Mouse (Mus musculus): ENCODE results near the gene Gfpt1.
A peak's percentile ranks its signal among the peaks of the same experiment; 100 is the strongest.
"Not testable (repeated sequence)": the region's sequence is repeated elsewhere in the genome, so short reads cannot be mapped to it uniquely, and the experiment has no call there.

The Gfpt1 gene

GRCm38 (mm10) chr6:87042337-87043130 lies at the start of gene Gfpt1:
Gfpt1 (plus strand) TSS chr6:87042846.
- DNase-seq (ENCODE audit: low spot score): peak; percentile 96

GRCm38 (mm10) chr6:86994254-86994653 lies 48.4 kb upstream of the Gfpt1 start:
- DNase-seq (ENCODE audit: low spot score): no peak

GRCm38 (mm10) chr6:86996629-86997307 lies 45.9 kb upstream of the Gfpt1 start:
- no peak for DNase-seq (ENCODE audit: low spot score)

DNA sequence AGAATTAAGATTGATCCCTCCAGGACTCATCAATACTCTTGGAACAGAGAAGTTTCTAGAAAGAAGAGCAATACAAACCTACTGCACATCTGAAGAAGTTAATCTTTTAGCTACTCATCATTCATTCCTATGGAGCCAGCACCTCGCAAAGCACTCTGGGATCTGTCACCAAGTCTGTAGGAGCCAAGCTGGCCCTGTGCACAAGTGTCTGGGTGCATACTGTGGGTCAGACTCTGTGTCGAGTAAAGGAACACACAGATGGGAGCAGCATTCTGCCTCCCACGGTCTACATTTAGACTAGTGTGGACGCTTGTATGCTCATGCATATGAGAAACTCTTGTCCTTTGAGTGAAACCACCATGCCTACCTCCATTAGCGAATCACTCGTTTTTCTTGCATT lies 45.3 kb upstream of the Gfpt1 start:
- DNase-seq (ENCODE audit: low spot score): no peak

GRCm38 (mm10) chr6:87001995-87002394 lies 40.7 kb upstream of the Gfpt1 start:
- no peak for DNase-seq (ENCODE audit: low spot score)

DNA sequence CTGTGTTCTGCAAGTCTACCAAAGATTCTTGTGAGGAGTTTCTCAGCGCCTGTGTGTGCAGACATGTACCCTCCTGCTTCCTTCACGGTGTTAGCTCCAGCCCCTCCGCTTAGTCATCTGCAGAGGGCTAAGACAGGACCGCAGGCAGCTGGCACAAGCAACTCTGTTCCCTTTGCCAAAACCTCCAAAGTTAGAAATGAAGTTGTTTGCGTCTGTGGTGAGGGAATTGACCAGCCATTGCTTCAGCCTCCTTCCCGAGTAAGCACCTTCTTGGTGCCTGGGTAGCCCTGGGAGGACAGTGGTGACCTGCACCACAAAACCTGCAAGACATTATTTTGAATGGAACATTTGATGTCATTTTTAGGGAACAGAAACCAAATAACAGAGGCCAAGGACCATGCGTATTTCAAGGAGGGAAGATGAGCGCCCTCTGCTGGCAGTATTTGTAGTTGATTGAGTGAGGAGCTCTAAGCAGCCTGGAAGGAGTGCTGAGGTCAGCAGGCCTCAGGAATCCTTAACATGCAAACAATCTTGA lies 40.1 kb upstream of the Gfpt1 start:
- peak; percentile 91 for DNase-seq (ENCODE audit: low spot score)

- no peak for DNase-seq (ENCODE audit: low spot score)
Observed at GRCm38 (mm10) chr6:87004099-87004498, 38.5 kb upstream of the Gfpt1 start.

DNA sequence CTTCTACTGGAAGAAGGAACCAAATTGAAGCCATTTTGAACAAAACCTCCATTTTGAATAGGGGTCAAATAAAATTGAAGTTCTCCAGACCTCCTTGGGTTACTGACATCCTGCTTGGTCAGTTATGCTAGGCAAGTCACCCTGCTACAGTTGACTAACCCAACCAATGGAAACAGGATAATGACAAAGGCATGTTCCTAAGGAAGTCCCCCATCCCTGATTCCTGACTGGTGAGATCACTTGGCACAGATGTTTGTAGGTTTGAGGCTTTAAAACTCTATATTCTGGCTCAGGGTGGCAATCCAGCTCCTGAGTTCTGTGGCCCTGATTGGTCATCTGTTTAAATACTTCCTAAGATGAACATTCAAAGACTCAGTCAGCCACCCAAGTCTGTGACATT lies 37.1 kb upstream of the Gfpt1 start:
- no peak for DNase-seq (ENCODE audit: low spot score)

- no peak for DNase-seq (ENCODE audit: low spot score)
Observed at GRCm38 (mm10) chr6:87008887-87009286, 33.8 kb upstream of the Gfpt1 start, which contains the start of gene Nfu1. Nfu1 (plus strand) TSS chr6:87009236.

GRCm38 (mm10) chr6:87009692-87010328 lies 32.8 kb upstream of the Gfpt1 start:
- peak; percentile 97 for DNase-seq (ENCODE audit: low spot score)

DNA sequence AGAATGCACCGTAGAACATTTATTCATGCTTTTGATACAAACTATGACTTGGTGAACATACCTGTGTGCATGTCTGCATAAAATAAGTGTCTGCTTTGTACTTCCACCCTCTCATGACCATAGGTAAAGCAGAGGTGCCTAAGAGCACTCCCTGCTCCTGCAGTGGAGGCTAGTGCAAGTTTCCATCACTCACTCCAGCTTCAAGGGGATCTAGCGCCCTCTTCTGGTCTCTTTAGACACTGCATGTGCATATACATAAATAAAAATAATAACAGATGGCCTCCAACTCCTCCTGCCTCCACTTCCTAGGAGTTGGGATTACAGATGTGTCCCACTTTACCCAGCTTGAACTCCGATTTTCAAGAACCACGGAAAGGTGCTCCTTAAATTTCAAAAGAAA lies 25.7 kb upstream of the Gfpt1 start:
- peak; percentile 49 for DNase-seq (ENCODE audit: low spot score)

- no peak for DNase-seq (ENCODE audit: low spot score)
Observed at GRCm38 (mm10) chr6:87018874-87019273, 23.8 kb upstream of the Gfpt1 start.

GRCm38 (mm10) chr6:87021791-87022190 lies 20.9 kb upstream of the Gfpt1 start:
- DNase-seq (ENCODE audit: low spot score): no peak

DNA sequence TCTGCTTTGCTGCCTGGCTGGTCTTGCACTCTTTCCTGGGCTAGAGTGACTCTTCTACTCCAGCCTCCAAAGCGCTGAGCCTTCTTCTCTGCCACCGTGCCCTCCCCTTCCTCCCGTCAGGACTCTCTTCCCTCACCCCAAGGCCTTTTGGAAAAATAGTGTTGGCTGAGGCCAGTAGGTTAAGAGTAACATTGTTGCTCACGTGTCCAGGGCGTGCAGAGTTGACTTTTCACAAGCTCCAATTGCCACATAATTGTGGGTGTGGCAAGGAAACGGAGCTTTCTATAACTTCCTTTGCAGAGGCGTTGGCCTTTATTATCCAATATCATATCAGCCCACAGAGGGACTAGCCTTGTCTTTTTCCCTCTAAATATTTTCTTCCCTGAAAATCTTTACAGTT lies 15.7 kb upstream of the Gfpt1 start:
- DNase-seq (ENCODE audit: low spot score): no peak

DNA sequence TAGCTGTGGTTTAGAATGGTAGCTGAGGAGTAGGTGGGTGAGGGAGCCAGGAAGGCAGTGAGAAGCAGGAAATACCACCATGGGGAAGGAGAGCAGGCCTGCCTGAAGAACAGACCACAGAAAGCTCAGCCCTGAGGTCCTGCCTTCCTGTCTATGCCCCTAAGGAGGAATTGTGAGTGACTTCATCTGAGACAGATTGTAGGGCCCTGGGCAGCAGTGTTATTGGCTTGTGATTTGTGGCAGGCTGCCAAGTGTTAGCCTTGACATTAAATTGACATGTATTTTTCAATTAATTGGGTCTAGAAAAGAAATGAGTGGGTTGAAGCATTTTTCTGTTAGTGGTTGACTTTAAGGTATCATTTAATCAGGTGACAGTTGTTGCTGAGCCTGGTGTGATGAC lies 13.8 kb upstream of the Gfpt1 start:
- no peak for DNase-seq (ENCODE audit: low spot score)

DNA sequence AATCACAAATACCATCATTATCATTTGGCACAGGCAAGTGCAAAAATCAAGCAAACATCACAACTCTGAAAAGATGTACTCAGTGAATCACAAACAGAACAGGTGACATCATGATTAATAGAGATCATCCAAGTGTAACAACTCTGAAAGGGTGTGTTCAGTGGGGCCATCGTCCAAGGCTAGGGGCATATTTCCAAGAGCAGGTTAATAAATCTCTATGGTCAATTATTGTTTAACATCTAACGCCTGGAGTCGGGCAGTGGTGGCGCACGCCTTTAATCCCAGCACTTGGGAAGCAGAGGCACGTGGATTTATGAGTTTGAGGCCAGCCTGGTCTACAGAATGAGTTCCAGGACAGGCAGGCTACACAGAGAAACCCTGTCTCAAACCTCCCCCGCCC lies 11.3 kb upstream of the Gfpt1 start:
- not testable (repeated sequence) for DNase-seq (ENCODE audit: low spot score)

DNA sequence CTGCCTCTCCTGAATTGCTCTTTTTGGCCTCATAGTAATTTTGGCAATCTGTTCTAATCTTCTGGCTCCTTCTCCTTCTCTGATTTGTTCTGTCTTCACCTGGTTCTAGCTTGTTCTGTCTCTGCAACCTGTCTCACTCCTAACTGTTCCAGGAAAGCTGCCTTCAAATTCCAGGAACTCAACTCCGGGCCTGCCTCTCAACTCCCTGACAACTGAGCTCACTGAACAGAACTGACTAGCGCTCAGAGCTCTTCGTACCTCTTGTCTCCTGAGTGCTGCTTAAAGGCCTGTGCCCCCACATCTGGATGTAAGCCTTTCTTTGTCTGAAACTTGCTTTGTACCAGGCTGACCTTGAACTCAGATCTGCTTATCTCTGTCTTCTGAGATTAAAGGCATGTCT lies 10.2 kb upstream of the Gfpt1 start:
- no peak for DNase-seq (ENCODE audit: low spot score)

GRCm38 (mm10) chr6:87034395-87034794 lies 8.3 kb upstream of the Gfpt1 start:
- no peak for DNase-seq (ENCODE audit: low spot score)

- no peak for DNase-seq (ENCODE audit: low spot score)
Observed at GRCm38 (mm10) chr6:87037826-87038620, 4.6 kb upstream of the Gfpt1 start.

DNA sequence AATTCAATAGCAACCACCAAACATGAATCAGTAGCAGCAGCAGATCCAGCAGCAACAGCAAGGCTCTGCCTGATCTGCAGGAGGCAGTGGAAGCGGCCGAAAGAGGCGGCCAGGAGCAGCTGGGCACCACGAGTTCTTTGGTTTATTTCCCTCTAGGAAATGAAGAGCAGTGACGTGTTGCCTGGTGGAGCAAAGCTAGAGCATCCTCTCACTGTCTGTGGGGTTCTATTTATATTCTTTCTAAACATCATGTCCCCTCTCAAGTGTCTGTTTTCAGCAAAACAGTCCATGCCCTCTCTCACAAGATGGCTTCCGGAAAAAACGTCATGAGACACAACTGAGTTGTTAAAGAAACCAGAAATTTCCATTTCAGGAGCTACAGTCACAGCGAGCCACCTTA lies 3.5 kb upstream of the Gfpt1 start:
- DNase-seq (ENCODE audit: low spot score): no peak

DNA sequence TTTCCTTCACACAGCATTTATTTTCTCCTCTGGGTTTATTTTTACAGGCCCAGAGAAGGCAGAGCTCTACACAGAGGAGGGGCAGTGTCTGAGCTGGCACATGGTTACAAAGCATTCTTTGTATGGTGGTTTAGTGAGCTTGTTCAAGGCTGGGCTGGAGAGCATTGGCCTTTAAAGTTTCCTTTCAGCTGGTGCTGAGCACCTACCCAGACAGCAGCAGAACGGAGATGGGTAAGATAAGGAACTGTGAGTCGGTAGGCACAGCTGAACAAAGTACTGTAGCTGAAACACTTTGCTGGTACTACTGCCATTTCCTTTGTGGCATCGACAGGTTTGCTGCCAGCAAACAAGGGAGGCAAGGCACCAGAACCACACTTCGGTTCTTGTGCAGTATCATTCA lies 1.7 kb upstream of the Gfpt1 start:
- peak; percentile 12 for DNase-seq (ENCODE audit: low spot score)

- DNase-seq (ENCODE audit: low spot score): no peak
Observed at GRCm38 (mm10) chr6:87041431-87041830, 1.2 kb upstream of the Gfpt1 start.

Measured in embryo, embryonic 10 days (tissue).